Mouse (Mus musculus) thymus, adult 2 months (tissue): ENCODE measurements around the gene Bola2.

Experiments
- CTCF ChIP-seq: fragments of 200-500 bp; IDR thresholded peaks from 2 replicates; pipeline ENCODE4 v1.5.1; 2012; ENCODE audit warnings: mild to moderate bottlenecking, control low read depth, low read length, moderate library complexity, borderline replicate concordance; ENCODE audit not compliant: control insufficient read depth, poor library complexity, insufficient read depth; ENCODE audit errors: extremely low read depth
- POLR2A ChIP-seq: fragments of 200-500 bp; IDR thresholded peaks from 2 replicates; pipeline ENCODE4 v1.6.1; 2012; ENCODE audit warnings: mild to moderate bottlenecking, low read length, control low read depth, moderate library complexity; ENCODE audit not compliant: control insufficient read depth, poor library complexity, insufficient read depth; ENCODE audit errors: extremely low read depth

- TF ChIP-seq CTCF (no peak), POLR2A (no peak)
Observed at GRCm38 (mm10) chr7:126667495-126668090, 27.6 kb upstream of the Bola2 start.
